Mouse (Mus musculus) neural tube, embryonic 10.5 days (tissue): ENCODE data around the gene Emsy.

Experiments
- DNase-seq: peaks from one replicate; pipeline ENCODE4 v3.0.0-alpha.2; 2017; ENCODE audit warnings: low spot score; ENCODE audit errors: extremely low spot score

Emsy gene

DNA sequence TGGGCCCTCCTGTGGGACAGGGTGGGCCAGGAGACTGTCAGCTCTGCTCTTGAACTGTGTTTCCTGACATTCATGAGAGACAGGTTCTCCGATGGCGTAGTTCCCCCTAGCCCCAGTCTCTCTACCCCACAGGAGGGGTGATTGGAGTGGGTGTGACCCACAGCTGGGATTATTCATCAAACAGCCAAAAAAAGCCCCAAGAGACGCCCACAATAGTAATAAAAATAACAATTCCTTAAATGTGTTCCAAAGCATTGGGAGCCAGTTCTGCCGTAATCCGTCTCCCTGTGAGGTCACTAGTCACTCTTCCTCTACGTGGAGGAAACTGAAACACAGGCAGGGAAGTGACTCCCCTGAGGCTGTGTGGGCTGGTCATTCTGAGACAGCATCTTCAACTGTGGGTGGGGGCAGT lies 113.8 kb downstream of the Emsy start:
- DNase-seq: no peak

DNA sequence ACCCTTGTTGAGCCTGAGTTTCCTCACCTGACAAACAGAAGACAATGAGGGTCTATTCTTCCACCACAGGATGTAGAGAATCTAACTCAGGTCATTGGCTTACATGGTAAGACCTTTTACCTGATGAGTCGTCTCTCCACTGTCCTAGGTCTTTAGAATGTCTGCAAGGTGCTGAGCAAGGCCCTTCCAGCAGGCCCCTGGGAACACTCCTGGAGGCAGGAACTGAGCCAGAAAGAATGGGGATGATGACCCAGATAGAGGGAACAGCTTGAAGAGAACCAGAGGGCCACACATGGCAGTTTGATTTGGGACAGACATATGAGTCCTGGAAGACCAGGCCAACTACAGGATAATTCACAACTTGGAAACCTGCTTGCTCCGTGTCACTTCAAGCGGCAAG lies 114.3 kb downstream of the Emsy start:
- no peak for DNase-seq

DNA sequence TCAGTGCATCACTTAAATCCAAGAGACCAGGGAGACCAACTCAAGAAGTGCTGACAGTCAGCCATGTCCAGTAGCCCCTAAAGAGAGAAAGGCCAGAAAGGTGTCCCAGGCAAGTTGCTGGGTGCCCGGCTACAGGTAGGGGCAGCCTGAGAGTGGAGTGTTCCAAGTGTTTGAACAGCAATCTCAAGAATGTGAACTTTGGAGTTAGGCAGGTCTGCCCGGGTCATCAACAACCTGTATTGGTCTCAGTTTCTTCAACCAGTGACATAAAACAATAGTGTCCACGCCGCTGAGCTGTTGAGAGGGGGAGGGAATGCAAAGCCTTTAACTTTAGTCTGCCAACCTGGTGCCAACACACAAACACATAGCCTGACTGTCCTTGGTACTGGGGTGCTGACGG lies 115.0 kb downstream of the Emsy start:
- DNase-seq: no peak

GRCm38 (mm10) chr7:98540879-98541278 lies 115.7 kb downstream of the Emsy start:
- DNase-seq: no peak

GRCm38 (mm10) chr7:98537967-98538573 lies 118.5 kb downstream of the Emsy start:
- DNase-seq: no peak

DNA sequence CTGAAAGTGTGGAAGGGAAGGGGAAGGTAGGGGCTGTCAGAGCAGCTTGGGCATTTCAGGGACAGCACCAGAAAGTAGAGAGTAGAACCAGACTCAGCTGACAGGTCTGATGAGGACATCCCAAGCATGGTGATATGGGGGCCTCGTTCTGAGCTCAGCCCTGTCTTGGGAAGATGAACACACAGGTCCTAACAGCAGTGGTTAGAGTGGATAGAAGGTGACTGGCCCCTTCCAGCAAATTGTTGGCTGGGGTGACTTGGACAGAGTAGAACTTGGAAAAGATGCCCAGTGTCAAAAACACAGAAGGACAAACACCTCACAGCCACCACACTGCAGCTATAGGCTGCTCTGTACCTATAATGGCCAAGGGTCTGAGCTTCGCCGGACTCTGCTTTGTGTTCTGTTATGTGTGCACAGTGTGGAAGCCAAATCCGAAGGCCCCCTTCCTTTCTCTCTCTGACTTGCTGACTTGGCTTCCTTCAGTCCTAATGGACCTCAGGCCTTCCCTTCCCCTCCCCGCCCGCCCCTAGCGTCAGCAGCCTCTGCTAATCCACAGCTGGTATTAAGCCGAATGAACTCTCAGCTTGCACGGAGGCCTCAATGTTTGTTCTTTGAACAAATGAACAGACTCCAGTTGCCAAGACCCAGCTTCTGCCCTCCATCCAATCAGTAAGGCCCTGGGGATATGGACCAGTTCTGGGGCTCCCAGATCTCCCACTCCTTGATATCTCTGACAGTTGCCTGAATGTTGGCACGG lies 119.2 kb downstream of the Emsy start:
- DNase-seq: peak; percentile 55
